Mouse (Mus musculus) testis, adult 10 weeks (tissue): ENCODE data around the gene Vps45. TPM values are rescaled to one million over a fixed set of nuclear protein-coding genes. Genes with fewer than 3 reads are reported as not detected.

Experiments
- polyA plus RNA-seq: library from polyadenylated mRNA; stranded (reverse); fragments of 350-450 nt; fragmentation: Illumina TruSeq; extraction: RNeasy Lipid Tissue Mini Kit (QIAGEN cat#74804); gene quantifications from one replicate; pipeline ENCODE4 v1.2.3, GENCODE M21; 2014; ENCODE audit warnings: low read depth, low replicate concordance

The Vps45 gene
- polyA plus RNA-seq, result 15.0 TPM

DNA sequence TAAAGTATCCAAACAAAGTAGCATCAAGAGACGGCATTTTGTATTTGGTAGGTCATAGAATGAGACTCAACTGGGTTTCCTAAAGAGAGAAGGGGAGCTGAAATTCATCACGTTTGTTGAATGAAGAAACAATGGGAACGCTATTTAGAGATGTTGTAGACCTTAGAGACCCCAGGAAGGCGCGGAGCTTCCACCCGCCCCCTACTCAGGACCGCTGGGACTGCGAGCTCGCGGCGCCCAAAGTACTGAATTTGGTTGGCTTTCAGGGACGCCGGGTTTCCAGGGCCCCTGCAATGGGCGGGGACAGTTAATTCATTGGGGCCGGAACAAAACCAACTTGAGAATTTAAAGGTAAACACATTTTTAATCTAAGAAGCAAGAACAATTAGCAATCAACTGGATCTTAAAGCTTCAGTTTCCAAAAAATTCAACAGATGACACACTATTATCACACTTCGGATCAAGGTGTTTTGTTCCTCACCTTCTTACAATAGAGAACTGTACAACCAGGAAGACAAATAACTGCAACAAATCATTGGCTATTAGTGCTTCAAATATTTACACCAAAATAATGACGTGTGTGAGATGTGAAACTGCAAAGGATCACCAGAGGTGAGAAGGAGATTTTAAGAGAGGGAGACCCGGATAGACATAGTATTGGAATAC lies at the start of gene Vps45:
TSS of gene Vps45 (minus strand) at position 236 of the 666 bp plus-strand sequence.

DNA sequence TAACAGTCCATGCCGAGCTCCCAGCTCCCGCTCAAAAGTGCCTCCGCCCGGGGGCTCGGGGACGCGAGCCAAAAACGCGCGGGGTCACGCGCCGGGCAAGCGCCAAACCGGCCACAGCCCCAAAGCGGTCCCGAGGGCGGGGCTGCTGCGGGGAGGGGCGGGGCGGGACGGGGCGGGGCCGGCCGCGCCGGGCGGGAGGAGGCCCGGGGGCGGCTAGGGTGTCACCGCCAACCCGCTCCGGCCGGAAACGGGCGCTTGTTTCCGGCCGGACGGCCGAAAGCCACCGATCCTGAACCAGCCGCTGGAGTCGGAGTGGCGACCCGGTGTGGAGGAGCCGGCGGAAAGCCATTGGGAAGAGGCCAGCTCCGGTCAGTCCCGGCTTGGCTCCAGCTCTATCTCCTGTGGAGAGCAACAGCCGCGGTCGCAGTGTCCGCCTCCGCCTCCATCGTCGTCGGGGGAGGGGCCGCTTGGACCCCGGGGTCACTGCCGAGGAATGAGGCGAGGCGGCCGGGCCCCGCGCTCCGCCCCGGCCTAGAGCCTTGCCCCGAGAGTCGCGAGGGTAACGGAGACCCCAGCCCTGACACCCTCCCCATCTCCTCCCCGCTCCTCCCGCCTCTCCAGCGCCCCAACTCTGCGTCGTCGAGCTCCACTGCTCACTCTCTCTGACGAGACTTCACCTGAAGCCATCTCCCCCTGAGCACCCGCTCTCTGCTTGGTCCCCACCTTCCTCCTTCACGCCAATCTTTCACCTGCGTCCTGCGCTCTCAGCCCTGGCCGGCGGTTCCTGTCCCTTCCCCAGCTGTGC lies 46.2 kb upstream of the Vps45 start, which contains the start of gene Otud7b:
TSS of gene Otud7b (plus strand) at position 267 of the 805 bp plus-strand sequence.

GRCm38 (mm10) chr3:95995802-95996428 lies 62.4 kb downstream of the Vps45 start, which contains the start of gene Plekho1:
Gene Plekho1, minus strand, starts transcription at chr3:95996001.

Other genes with a start within 250 kb of the Vps45 start
- 29.8 TPM for gene Rprd2, start 239.6 kb downstream of the Vps45 start, polyA plus RNA-seq
- gene Prpf3, start 202.6 kb downstream of the Vps45 start, polyA plus RNA-seq, result 39.6 TPM
- 11.8 TPM for gene Mrps21, start 186.9 kb downstream of the Vps45 start, polyA plus RNA-seq
- 4.8 TPM for gene Ciart, start 176.2 kb downstream of the Vps45 start, polyA plus RNA-seq
- 7.3 TPM for gene BC028528, start 166.5 kb downstream of the Vps45 start, polyA plus RNA-seq
- gene Aph1a, start 164.5 kb downstream of the Vps45 start, polyA plus RNA-seq, result 3.9 TPM
- 1.8 TPM for gene Car14, start 153.8 kb downstream of the Vps45 start, polyA plus RNA-seq
- gene Anp32e, start 129.2 kb downstream of the Vps45 start, polyA plus RNA-seq, result 34.5 TPM
- gene Plekho1, start 62.5 kb downstream of the Vps45 start, polyA plus RNA-seq, result 8.6 TPM
- 27.4 TPM for gene Otud7b, start 46.1 kb upstream of the Vps45 start, polyA plus RNA-seq
- 0.57 TPM for gene Mtmr11, start 103.5 kb upstream of the Vps45 start, polyA plus RNA-seq
- gene Sf3b4, start 113.9 kb upstream of the Vps45 start, polyA plus RNA-seq, result 27.1 TPM
- gene Sv2a, start 122.7 kb upstream of the Vps45 start, polyA plus RNA-seq, result 0.14 TPM
- 3.8 TPM for gene Bola1, start 161.2 kb upstream of the Vps45 start, polyA plus RNA-seq
- gene Hist2h2ab, start 161.4 kb upstream of the Vps45 start, polyA plus RNA-seq, result not detected
- gene Hist2h2ac, start 162.4 kb upstream of the Vps45 start, polyA plus RNA-seq, result not detected
- gene Hist2h2be, start 162.7 kb upstream of the Vps45 start, polyA plus RNA-seq, result 20.2 TPM
- 2.0 TPM for gene Hist2h3c2, start 180.7 kb upstream of the Vps45 start, polyA plus RNA-seq
- not detected for gene Hist2h2aa2, start 181.8 kb upstream of the Vps45 start, polyA plus RNA-seq
- not detected for gene Hist2h2aa1, start 187.0 kb upstream of the Vps45 start, polyA plus RNA-seq
- gene Hist2h3c1, start 188.2 kb upstream of the Vps45 start, polyA plus RNA-seq, result 12.5 TPM
- not detected for gene Hist2h4, start 204.8 kb upstream of the Vps45 start, polyA plus RNA-seq
- gene Hist2h3b, start 210.2 kb upstream of the Vps45 start, polyA plus RNA-seq, result not detected
- gene Hist2h2bb, start 211.3 kb upstream of the Vps45 start, polyA plus RNA-seq, result not detected
- 0.39 TPM for gene Fcgr1, start 235.5 kb upstream of the Vps45 start, polyA plus RNA-seq